Mouse (Mus musculus): ENCODE measurements around the gene Snx29.

DNA sequence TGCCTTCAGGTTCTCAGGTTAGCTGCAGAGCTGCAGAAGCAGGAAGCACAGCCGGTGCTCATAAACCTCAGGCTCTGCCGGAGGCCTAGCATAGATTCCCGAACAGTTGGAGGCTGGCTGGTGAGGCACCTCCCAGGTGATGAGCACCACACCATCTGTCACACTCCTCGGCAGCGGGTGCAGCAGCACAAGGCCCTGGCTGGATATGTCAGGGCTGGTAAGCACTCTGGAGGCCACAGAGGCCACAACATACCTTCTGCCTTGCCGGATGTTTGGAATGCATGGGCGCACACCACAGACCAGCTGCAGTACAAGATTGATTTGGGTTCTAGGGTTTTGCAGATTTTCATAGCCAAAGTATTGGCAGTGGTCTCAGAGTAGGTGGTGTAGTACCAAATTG is 172.2 kb downstream of the Snx29 start:
- TF ChIP-seq POLR2A (IDR thresholded peaks at IDR 0.05; ENCODE audit: low read depth, low read length), result no peak
- TF ChIP-seq MXI1 (IDR thresholded peaks at IDR 0.05; ENCODE audit: low read depth, low read length), result 0 out of 2 replicates have a peak, but pooled peaks have one; percentile 33
- TF ChIP-seq EP300 (IDR thresholded peaks at IDR 0.05; ENCODE audit: low read length), result peak; percentile 80
- peak; percentile 14; the same call in 1 of the 2 replicates for TF ChIP-seq ELF1 (IDR thresholded peaks at IDR 0.05; ENCODE audit: low read depth, low read length)
- no peak; the same call in 1 of the 2 replicates for TF ChIP-seq RCOR1 (conservative IDR thresholded peaks at IDR 0.05; ENCODE audit: low read depth, low read length)

Measured in CH12.LX (cell line).